ENCODE assay signal across 8 mouse cellular contexts in the genomic region with DNA sequence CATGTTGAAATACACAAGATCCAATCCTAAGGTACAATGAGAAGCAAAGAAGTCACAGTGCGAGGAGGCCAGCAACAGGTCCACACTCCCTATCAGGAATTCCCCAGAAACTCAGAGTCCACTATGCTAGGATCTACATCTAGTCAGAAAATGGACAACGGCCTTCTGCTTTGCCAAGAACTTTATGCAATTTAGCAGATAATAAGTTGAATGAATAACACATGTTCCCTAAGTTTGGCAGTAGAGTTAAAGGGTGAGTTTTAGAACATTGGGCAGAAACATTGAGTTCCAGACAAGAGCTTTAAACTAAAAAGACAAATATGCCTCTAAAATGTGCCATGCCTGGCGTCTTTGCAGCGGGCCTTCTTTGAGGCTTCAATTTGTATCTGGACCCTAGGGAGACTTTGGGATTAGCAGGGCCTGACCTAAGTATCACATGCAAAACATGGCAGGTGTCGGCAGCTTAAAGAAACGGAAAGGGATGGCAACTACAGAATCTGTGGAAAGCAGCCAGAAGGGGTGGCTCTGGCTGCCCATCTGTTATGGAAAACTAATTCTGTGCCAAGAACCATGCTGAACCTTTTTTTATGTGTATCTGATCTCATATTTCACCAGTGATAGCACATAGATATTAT.
A peak's percentile ranks its signal among the peaks of the same experiment; 100 is the strongest.
DNase-seq lines count a peak whose midpoint lies in the region; ATAC-seq and TF ChIP-seq lines count a peak whose summit lies in the region.

No protein-coding gene starts in this region.

- H3K36me3 ChIP-seq in hindbrain, postnatal 0 days (ENCODE audit: insufficient read depth, low read length) = no peaks in the 10 kb centered on the region
- no peaks in the 10 kb centered on the region for H3K36me3 ChIP-seq in hindbrain, embryonic 13.5 days

- H3K4me3 ChIP-seq in hindbrain, postnatal 0 days (ENCODE audit: low read length) = no peak overlapping the region
- H3K4me3 ChIP-seq in hindbrain, embryonic 13.5 days = no peak overlapping the region

- 65% methylated on average over 6 of the region's 6 CpGs for WGBS in hindbrain, postnatal 0 days
- WGBS in hindbrain, embryonic 13.5 days = 79% methylated on average over 6 of the region's 6 CpGs

- H3K9me3 ChIP-seq in hindbrain, postnatal 0 days (ENCODE audit: low read length) = no peaks in the 10 kb centered on the region
- no peaks in the 10 kb centered on the region for H3K9me3 ChIP-seq in hindbrain, embryonic 13.5 days

- no peaks in the 10 kb centered on the region for H3K27me3 ChIP-seq in hindbrain, postnatal 0 days (ENCODE audit: insufficient read depth, low read length)
- H3K27me3 ChIP-seq in hindbrain, embryonic 13.5 days = no peaks in the 10 kb centered on the region

- ATAC-seq in hindbrain, postnatal 0 days = peak; percentile 64
- no peak for ATAC-seq in hindbrain, embryonic 13.5 days (ENCODE audit: low FRiP score)

- no peak for TF ChIP-seq CTCF in hindbrain, postnatal 0 days (IDR thresholded peaks at IDR 0.05; ENCODE audit: low read depth)

- H3K27ac ChIP-seq in hindbrain, postnatal 0 days = no peak overlapping the region
- H3K27ac ChIP-seq in hindbrain, embryonic 13.5 days = no peak overlapping the region

- H3K9ac ChIP-seq in hindbrain, postnatal 0 days (replicated peaks; ENCODE audit: low read length) = no peak overlapping the region
- no peak overlapping the region for H3K9ac ChIP-seq in hindbrain, embryonic 13.5 days

- DNase-seq in adrenal gland, adult 2 months = peak; percentile 37
- no peak for DNase-seq in adrenal gland, postnatal 25 days
- peak; percentile 73 for DNase-seq in hindbrain, postnatal 0 days (ENCODE audit: low spot score)
- DNase-seq in cerebellum, adult 9-10 months = peak; percentile 40
- DNase-seq in layer of hippocampus, adult 9-11 months = peak; percentile 29
- no peak for DNase-seq in embryo, embryonic 11 days
- no peak for DNase-seq in thymus, postnatal 4 days

- no peak overlapping the region for H3K4me2 ChIP-seq in hindbrain, postnatal 0 days (ENCODE audit: low read depth, low read length)
- H3K4me2 ChIP-seq in hindbrain, embryonic 13.5 days = no peak overlapping the region

- H3K4me1 ChIP-seq in hindbrain, postnatal 0 days (ENCODE audit: insufficient read depth, low read length) = no peaks in the 10 kb centered on the region
- H3K4me1 ChIP-seq in hindbrain, embryonic 13.5 days (replicated peaks) = 0 out of 2 replicates have a peak, but pooled peaks cover 5% of the 10 kb centered on the region

Comparison
In these comparisons a context has a peak if more than half of its experiments do, and no peak if none do; other contexts are left out.
1. DNase-seq: peak in adrenal gland, adult 2 months (single experiment), hindbrain, postnatal 0 days (single experiment), cerebellum, adult 9-10 months (single experiment) and layer of hippocampus, adult 9-11 months (single experiment); none in adrenal gland, postnatal 25 days (single experiment), embryo, embryonic 11 days (single experiment) and thymus, postnatal 4 days (single experiment).